Mouse (Mus musculus): ENCODE measurements around the gene Ebf1. TPM values are rescaled to one million over a fixed set of nuclear protein-coding genes. Genes with fewer than 3 reads are reported as not detected.

Ebf1 gene
- polyA plus RNA-seq, 1 experiment from 2014 or later = 109 TPM

GRCm38 (mm10) chr11:44638193-44638754, 21.2 kb downstream of the Ebf1 start:
- WGBS = 32% methylated on average over 4 of the region's 4 CpGs
- Histone ChIP-seq H3K4me2 (replicated peaks) (no peak overlapping the region), H3K9ac (no peak overlapping the region), H3K27ac (no peak overlapping the region), H3K4me1 (peaks cover 20% of the 10 kb centered on the region), H3K27me3 (replicated peaks) (no peaks in the 10 kb centered on the region), H3K4me3 (no peak overlapping the region), H3K36me3 (0 out of 2 replicates have a peak, but pooled peaks cover 1% of the 10 kb centered on the region), H3K9me3 (no peaks in the 10 kb centered on the region)
- no peak for ATAC-seq (ENCODE audit: low FRiP score, low read depth)

DNA sequence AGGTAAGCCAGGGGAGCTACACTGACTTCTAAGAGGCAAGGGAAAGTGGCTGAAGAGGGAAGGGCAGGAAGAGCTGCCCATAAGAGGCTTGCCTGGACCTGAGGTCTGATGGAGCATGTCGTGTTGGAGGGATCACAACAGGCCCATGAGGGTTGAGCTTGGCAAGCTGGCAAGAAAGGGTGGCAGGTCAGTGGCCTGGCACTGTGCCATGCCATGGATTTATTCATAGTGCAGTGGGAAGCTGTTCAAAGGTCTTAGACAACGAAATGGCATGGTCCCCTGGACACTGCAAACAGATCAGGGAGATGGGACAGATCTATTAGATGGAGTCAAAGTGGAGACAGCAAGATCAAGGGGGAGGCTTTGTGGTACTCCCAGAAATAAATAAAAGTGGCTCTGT, 24.4 kb downstream of the Ebf1 start:
- Histone ChIP-seq H3K36me3 (no peaks in the 10 kb centered on the region), H3K4me2 (replicated peaks) (no peak overlapping the region), H3K27ac (no peak overlapping the region), H3K9ac (no peak overlapping the region), H3K4me3 (no peak overlapping the region), H3K27me3 (replicated peaks) (no peaks in the 10 kb centered on the region), H3K4me1 (peaks cover 11% of the 10 kb centered on the region), H3K9me3 (no peaks in the 10 kb centered on the region)
- no peak for ATAC-seq (ENCODE audit: low FRiP score, low read depth)
- WGBS = 75% methylated on average over 2 of the region's 2 CpGs

DNA sequence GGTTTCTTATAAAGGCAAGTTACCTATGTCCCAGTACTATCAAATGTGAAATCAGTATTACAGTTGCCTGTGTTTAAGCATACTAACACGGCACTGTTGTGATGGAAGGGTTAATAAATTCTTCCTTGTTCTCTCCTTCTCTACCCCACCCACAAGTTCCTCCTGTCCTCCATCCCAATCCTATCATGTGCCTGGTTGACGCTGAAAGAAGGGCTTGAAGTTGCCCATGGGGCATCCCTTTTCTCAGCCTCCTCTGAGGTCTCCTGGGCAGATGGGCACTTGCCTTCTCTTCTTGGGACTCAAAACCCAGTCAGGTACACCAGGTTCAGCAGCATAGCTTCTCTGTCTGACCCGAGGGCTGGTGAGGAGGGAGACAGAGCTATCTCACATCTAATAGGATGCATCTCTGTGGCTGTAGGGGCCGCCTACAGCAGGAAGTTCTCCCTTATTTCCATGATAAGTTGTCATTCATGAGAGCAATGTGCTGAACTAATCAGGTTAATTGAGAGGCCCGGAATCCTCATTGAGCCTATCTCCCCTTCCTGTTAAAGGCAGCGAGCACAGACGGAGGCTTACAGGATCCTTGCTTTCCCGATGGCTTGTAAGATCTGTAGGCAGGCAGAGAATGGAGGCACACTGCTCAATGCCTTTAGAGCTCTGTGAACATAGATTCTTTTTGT, 37.4 kb downstream of the Ebf1 start:
- 43% methylated on average over 8 of the region's 8 CpGs for WGBS
- Histone ChIP-seq H3K27ac (no peak overlapping the region), H3K4me3 (no peak overlapping the region), H3K4me2 (replicated peaks) (no peak overlapping the region), H3K27me3 (replicated peaks) (no peaks in the 10 kb centered on the region), H3K9me3 (no peaks in the 10 kb centered on the region), H3K36me3 (no peaks in the 10 kb centered on the region), H3K4me1 (peaks cover 35% of the 10 kb centered on the region), H3K9ac (no peak overlapping the region)
- no peak; the same call in 1 of the 2 replicates for ATAC-seq (ENCODE audit: low FRiP score, low read depth)

GRCm38 (mm10) chr11:44655468-44655867, 38.4 kb downstream of the Ebf1 start:
- Histone ChIP-seq H3K4me2 (replicated peaks) (no peak overlapping the region), H3K27me3 (replicated peaks) (no peaks in the 10 kb centered on the region), H3K36me3 (no peaks in the 10 kb centered on the region), H3K9ac (no peak overlapping the region), H3K9me3 (no peaks in the 10 kb centered on the region), H3K27ac (no peak overlapping the region), H3K4me1 (peaks cover 35% of the 10 kb centered on the region), H3K4me3 (no peak overlapping the region)
- WGBS = 31% methylated on average over 5 of the region's 5 CpGs
- no peak for ATAC-seq (ENCODE audit: low FRiP score, low read depth)

DNA sequence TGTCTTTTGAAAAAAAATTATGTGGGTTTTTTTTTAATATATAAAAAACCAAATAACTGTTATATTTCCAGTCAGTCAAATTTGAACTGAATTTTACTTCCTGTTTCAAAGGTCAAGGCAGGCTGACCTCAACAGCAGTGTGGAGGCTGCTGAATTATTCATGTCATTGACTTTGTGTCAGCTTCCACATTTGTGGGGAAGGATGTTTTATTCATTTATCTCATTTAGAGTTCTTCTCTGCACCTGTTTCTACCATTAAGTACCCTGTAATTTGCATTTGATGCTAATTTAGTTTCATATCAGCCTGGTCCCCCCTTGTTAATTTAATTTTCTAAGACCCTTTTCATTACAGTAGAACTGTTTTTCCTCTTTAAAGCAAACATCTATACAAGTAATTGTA, 39.8 kb downstream of the Ebf1 start:
- H3K4me3 ChIP-seq = no peak overlapping the region
- no peak overlapping the region for H3K4me2 ChIP-seq (replicated peaks)
- H3K9ac ChIP-seq = no peak overlapping the region
- no peaks in the 10 kb centered on the region for H3K9me3 ChIP-seq
- peaks cover 35% of the 10 kb centered on the region for H3K4me1 ChIP-seq
- H3K36me3 ChIP-seq = no peaks in the 10 kb centered on the region
- no peak overlapping the region for H3K27ac ChIP-seq
- ATAC-seq (ENCODE audit: low FRiP score, low read depth) = 0 out of 2 replicates have a peak, but pooled peaks have one; percentile 38
- no peaks in the 10 kb centered on the region for H3K27me3 ChIP-seq (replicated peaks)

DNA sequence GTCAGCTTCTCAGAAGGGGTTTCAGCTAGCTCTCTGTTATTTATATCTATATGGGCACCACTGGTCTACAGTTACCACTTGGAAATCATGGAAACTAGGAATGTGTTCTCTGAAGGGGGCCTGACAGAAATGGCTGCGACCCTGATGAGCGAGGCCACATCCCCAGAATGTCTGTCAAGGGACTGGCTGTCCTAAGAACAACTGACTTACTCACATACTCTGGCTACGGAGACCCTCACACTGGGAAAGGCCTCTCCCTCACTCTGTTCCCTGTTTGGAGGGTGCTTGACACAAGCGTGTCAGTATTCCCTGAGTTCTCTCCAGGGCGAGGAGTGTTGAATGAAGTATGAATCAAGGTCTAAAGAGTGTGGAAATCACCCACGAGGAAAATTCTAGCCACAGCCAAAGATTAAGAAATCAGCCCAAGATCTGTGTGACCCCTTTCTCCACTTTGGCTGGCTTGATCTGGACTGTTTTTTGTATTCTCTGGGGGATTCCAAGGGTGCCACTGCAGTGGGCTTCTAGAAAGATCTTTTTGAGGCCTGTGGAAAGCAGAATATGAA, 40.8 kb downstream of the Ebf1 start:
- H3K27me3 ChIP-seq (replicated peaks) = no peaks in the 10 kb centered on the region
- no peak overlapping the region for H3K27ac ChIP-seq
- no peak overlapping the region for H3K9ac ChIP-seq
- H3K4me1 ChIP-seq = peaks cover 36% of the 10 kb centered on the region
- no peaks in the 10 kb centered on the region for H3K9me3 ChIP-seq
- 17% methylated on average over 6 of the region's 6 CpGs for WGBS
- no peak overlapping the region for H3K4me3 ChIP-seq
- no peak overlapping the region for H3K4me2 ChIP-seq (replicated peaks)
- no peaks in the 10 kb centered on the region for H3K36me3 ChIP-seq
- no peak for ATAC-seq (ENCODE audit: low FRiP score, low read depth)

- WGBS = 87% methylated on average over 5 of the region's 5 CpGs
- Histone ChIP-seq H3K4me3 (no peak overlapping the region), H3K27me3 (replicated peaks) (no peaks in the 10 kb centered on the region), H3K4me2 (replicated peaks) (no peak overlapping the region), H3K36me3 (no peaks in the 10 kb centered on the region), H3K4me1 (peaks cover 38% of the 10 kb centered on the region), H3K27ac (no peak overlapping the region), H3K9ac (no peak overlapping the region), H3K9me3 (no peaks in the 10 kb centered on the region)
- no peak for ATAC-seq (ENCODE audit: low FRiP score, low read depth)
Measured at GRCm38 (mm10) chr11:44661875-44662274, 44.8 kb downstream of the Ebf1 start.

DNA sequence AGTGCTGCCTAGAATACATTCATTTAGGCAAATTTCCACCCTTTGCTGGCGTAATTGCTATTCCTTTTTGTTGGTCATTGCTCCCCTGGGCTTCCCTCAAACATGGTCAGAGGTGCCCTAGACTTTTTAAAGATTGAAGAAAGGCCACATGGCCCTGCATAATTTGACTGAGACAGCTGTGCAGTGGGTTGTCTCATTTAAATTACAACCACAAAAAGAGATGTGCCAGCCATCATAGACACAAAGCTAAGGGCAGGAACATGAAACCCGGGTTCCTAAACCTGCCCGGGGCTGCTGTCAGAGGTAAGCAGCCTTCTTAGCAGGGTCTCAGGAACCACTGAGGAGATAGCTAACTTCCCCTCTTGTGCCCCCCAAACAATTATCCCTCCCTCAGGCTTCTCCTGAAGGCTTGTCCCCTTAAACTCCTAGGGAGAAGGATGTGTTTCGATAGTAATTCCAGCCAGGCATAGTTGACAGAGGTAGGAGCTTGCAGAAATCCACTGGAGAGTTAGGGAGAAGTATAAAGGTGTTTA, 46.6 kb downstream of the Ebf1 start:
- Histone ChIP-seq H3K36me3 (no peaks in the 10 kb centered on the region), H3K27ac (no peak overlapping the region), H3K4me3 (no peak overlapping the region), H3K27me3 (replicated peaks) (no peaks in the 10 kb centered on the region), H3K9me3 (no peaks in the 10 kb centered on the region), H3K4me2 (replicated peaks) (no peak overlapping the region), H3K4me1 (peaks cover 28% of the 10 kb centered on the region), H3K9ac (no peak overlapping the region)
- 28% methylated on average over 4 of the region's 4 CpGs for WGBS
- no peak for ATAC-seq (ENCODE audit: low FRiP score, low read depth)

- Histone ChIP-seq H3K9me3 (no peaks in the 10 kb centered on the region), H3K4me3 (peak overlapping the region; percentile 17), H3K36me3 (no peaks in the 10 kb centered on the region), H3K9ac (peak overlapping the region; percentile 27; the same call in 1 of the 2 replicates), H3K4me1 (peaks cover 28% of the 10 kb centered on the region), H3K4me2 (replicated peaks) (peak overlapping the region; percentile 57), H3K27me3 (replicated peaks) (no peaks in the 10 kb centered on the region), H3K27ac (no peak overlapping the region)
- WGBS = under 1% methylated on average over 18 of the region's 18 CpGs
- ATAC-seq (ENCODE audit: low FRiP score, low read depth) = peak; percentile 71
Measured at GRCm38 (mm10) chr11:44665156-44665682, 48.1 kb downstream of the Ebf1 start.

GRCm38 (mm10) chr11:44665741-44666531, 48.8 kb downstream of the Ebf1 start:
- Histone ChIP-seq H3K4me1 (peaks cover 28% of the 10 kb centered on the region), H3K4me2 (replicated peaks) (peak overlapping the region; percentile 57), H3K4me3 (no peak overlapping the region), H3K27me3 (replicated peaks) (no peaks in the 10 kb centered on the region), H3K9ac (0 out of 2 replicates have a peak overlapping the region, but pooled peaks have one; percentile 27), H3K27ac (no peak overlapping the region), H3K9me3 (no peaks in the 10 kb centered on the region), H3K36me3 (no peaks in the 10 kb centered on the region)
- WGBS = 33% methylated on average over 7 of the region's 7 CpGs
- ATAC-seq (ENCODE audit: low FRiP score, low read depth) = no peak

DNA sequence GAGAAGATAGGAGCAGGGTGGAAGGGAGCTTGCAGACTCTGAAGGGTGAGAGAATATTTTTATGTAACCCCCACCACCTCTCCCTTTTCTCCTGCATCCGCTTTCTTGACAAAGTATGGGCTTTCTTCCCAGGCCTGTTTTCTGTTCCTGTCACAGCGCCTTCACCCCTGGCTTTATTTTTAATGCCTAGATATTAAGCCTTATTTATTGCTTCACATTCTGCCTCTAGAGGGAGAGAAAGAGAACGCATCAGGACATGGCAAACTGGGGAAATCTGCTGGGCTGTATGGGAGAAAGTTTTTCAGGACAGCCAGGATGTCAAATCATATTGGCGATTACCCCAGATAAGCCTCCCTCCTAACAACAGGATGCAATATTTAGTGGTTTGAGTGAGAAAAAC, 49.6 kb downstream of the Ebf1 start:
- Histone ChIP-seq H3K4me2 (replicated peaks) (no peak overlapping the region), H3K27ac (no peak overlapping the region), H3K36me3 (no peaks in the 10 kb centered on the region), H3K4me3 (no peak overlapping the region), H3K27me3 (replicated peaks) (no peaks in the 10 kb centered on the region), H3K4me1 (peaks cover 28% of the 10 kb centered on the region), H3K9me3 (no peaks in the 10 kb centered on the region), H3K9ac (no peak overlapping the region)
- no peak for ATAC-seq (ENCODE audit: low FRiP score, low read depth)
- WGBS = 55% methylated on average over 4 of the region's 4 CpGs

GRCm38 (mm10) chr11:44681306-44681705, 64.2 kb downstream of the Ebf1 start:
- WGBS = 90% methylated on average over 2 of the region's 2 CpGs
- H3K27ac ChIP-seq = no peak overlapping the region

More at GRCm38 (mm10) chr11:44681306-44681705, 64.2 kb downstream of the Ebf1 start:
- Histone ChIP-seq H3K27me3 (replicated peaks) (no peaks in the 10 kb centered on the region), H3K4me3 (no peak overlapping the region), H3K4me1 (peaks cover 31% of the 10 kb centered on the region), H3K4me2 (replicated peaks) (no peak overlapping the region), H3K9ac (no peak overlapping the region), H3K9me3 (no peaks in the 10 kb centered on the region), H3K36me3 (no peaks in the 10 kb centered on the region)
- no peak for ATAC-seq (ENCODE audit: low FRiP score, low read depth)
